Mouse (Mus musculus) myocyte (in vitro differentiated cells): Measurements from ENCODE around the gene Dhdds.

Experiments used
- CEBPB ChIP-seq: IDR thresholded peaks from 2 replicates; pipeline ENCODE4 v1.6.1; 2011; ENCODE audit warnings: mild to moderate bottlenecking, moderate library complexity; ENCODE audit not compliant: poor library complexity, insufficient read depth, severe bottlenecking
- E2F4 ChIP-seq: IDR thresholded peaks from one replicate; pipeline ENCODE4 v1.6.1; 2011; ENCODE audit warnings: mild to moderate bottlenecking, control low read depth, moderate library complexity; ENCODE audit not compliant: insufficient read depth
- MAX ChIP-seq: IDR thresholded peaks from one replicate; pipeline ENCODE4 v1.6.1; 2011; ENCODE audit warnings: low read depth, mild to moderate bottlenecking, control low read depth
- MYOD1 ChIP-seq, 3 experiments: IDR thresholded peaks; one replicate each; pipeline ENCODE4 v1.6.1; 2011; ENCODE audit warnings: control low read depth in 2 of 3, low read depth in 2 of 3, mild to moderate bottlenecking in 2 of 3, moderate library complexity in 1 of 3; ENCODE audit not compliant: insufficient read length in 2 of 3, control insufficient read depth in 1 of 3
- MYOG ChIP-seq, 3 experiments: IDR thresholded peaks; one replicate each; pipeline ENCODE4 v1.6.1; 2011; ENCODE audit warnings: control low read depth in 2 of 3, low read depth in 2 of 3, mild to moderate bottlenecking in 2 of 3; ENCODE audit not compliant: insufficient read length in 2 of 3, control insufficient read depth in 1 of 3, insufficient read depth in 1 of 3
- POLR2A ChIP-seq: IDR thresholded peaks from one replicate; pipeline ENCODE4 v1.6.1; 2011; ENCODE audit warnings: low read depth, mild to moderate bottlenecking, control low read depth, moderate library complexity; ENCODE audit not compliant: insufficient read length
- POLR2AphosphoS2 ChIP-seq: IDR thresholded peaks from one replicate; pipeline ENCODE4 v1.6.1; 2011; ENCODE audit warnings: low read depth, control low read depth; ENCODE audit not compliant: insufficient read length
- REST ChIP-seq: IDR thresholded peaks from one replicate; pipeline ENCODE4 v1.6.1; 2011; ENCODE audit warnings: mild to moderate bottlenecking, control low read depth, moderate library complexity; ENCODE audit not compliant: insufficient read depth, insufficient read length
- SRF ChIP-seq: IDR thresholded peaks from one replicate; pipeline ENCODE4 v1.6.1; 2011; ENCODE audit warnings: low read depth; ENCODE audit not compliant: control insufficient read depth, insufficient read length
- TCF12 ChIP-seq: IDR thresholded peaks from one replicate; pipeline ENCODE4 v1.6.1; 2011; ENCODE audit warnings: mild to moderate bottlenecking, control low read depth; ENCODE audit not compliant: poor library complexity, insufficient read depth, severe bottlenecking
- TCF3 ChIP-seq: IDR thresholded peaks from one replicate; pipeline ENCODE4 v1.6.1; 2011; ENCODE audit warnings: low read depth, control low read depth; ENCODE audit not compliant: insufficient read length
- USF1 ChIP-seq: IDR thresholded peaks from one replicate; pipeline ENCODE4 v1.6.1; 2011; ENCODE audit warnings: low read depth, mild to moderate bottlenecking, control low read depth, moderate library complexity

- no peak for TF ChIP-seq E2F4
- no peak for TF ChIP-seq MYOG (IDR thresholded peaks at IDR 0.05; ENCODE audit: control insufficient read depth in 1 of 3, insufficient read depth in 1 of 3, insufficient read length in 2 of 3, low read depth in 2 of 3)
- no peak for TF ChIP-seq CEBPB
- TF ChIP-seq POLR2A: no peak
- TF ChIP-seq TCF12: no peak
- TF ChIP-seq TCF3: no peak
- no peak for TF ChIP-seq USF1
- no peak for TF ChIP-seq SRF
- TF ChIP-seq REST: no peak
- no peak for TF ChIP-seq MAX
- no peak for TF ChIP-seq MYOD1 (IDR thresholded peaks at IDR 0.05; ENCODE audit: control insufficient read depth in 1 of 3, insufficient read length in 2 of 3, low read depth in 2 of 3)
- TF ChIP-seq POLR2AphosphoS2: peak; percentile 66
Measured at GRCm38 (mm10) chr4:133969114-133969770, 31.5 kb downstream of the Dhdds start.
